Mouse (Mus musculus): ENCODE data around the gene Bmpr1b. TPM values are rescaled to one million over a fixed set of nuclear protein-coding genes. Genes with fewer than 3 reads are reported as not detected.

The Bmpr1b gene
- polyA plus RNA-seq, 1 experiment from 2014 or later: 0.09 TPM

DNA sequence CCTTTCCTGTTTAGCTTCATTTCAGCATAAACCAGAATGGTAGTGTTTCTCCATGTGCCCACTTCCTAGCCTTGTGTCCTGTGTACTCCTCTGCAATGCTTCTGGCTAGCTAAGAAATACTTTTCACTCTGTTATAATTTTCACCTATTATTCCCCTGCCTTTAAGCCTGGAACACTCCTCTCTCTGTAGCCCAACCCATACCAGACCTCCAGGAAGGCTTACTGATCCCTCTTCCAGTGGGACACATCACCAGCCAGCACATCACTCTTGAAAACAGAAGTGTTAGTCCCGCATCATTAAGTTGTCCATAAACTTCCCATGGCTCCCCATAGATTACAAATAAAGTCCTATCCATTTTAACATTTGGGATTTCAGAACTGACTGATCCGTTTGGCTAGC, 375.5 kb downstream of the Bmpr1b start:
- Histone ChIP-seq H3K4me1 (ENCODE audit: control insufficient read depth, low read depth, low read length) (no peaks in the 10 kb centered on the region), H3K27me3 (ENCODE audit: control insufficient read depth, insufficient read depth, low read depth, low read length) (no peaks in the 10 kb centered on the region)
- 49% methylated on average over 2 of the region's 2 CpGs for WGBS (ENCODE audit: insufficient replicate concordance)

DNA sequence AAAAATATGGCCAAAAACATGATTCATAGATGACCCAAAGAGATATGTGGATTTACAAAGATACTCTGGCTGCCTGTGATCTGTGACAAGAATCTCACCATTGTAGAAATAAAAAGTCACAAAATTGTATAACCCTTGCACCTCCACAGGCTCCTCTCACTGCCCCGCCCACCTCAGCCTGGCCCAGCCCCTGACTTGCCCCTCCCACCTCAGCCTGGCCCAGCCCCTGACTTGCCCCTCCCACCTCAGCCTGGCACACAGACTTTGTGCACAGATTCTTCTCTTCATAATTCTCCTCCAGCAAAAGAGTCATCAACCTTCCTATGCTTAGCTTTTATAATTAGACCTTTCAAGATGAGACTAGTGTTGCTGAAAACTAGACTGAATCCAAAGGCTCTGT, 377.1 kb downstream of the Bmpr1b start:
- no peaks in the 10 kb centered on the region for H3K27me3 ChIP-seq (ENCODE audit: control insufficient read depth, insufficient read depth, low read depth, low read length)
- no peak overlapping the region for H3K9ac ChIP-seq (ENCODE audit: low read depth, low read length)
- H3K4me1 ChIP-seq (ENCODE audit: control insufficient read depth, low read depth, low read length): no peaks in the 10 kb centered on the region
- ATAC-seq (ENCODE audit: low read depth): no peak
- H3K27ac ChIP-seq (ENCODE audit: low read length): no peak overlapping the region
- H3K4me2 ChIP-seq (ENCODE audit: low read depth, low read length): no peak overlapping the region
- 38% methylated on average over 1 of the region's 1 CpGs for WGBS (ENCODE audit: insufficient replicate concordance)
- H3K36me3 ChIP-seq (ENCODE audit: control insufficient read depth, insufficient read depth): no peaks in the 10 kb centered on the region
- H3K4me3 ChIP-seq (ENCODE audit: low read depth, low read length): no peak overlapping the region
- H3K9me3 ChIP-seq (replicated peaks; ENCODE audit: control insufficient read depth, low read length): no peaks in the 10 kb centered on the region

More for the DNA sequence above, 375.5 kb downstream of the Bmpr1b start:
- H3K9ac ChIP-seq (ENCODE audit: low read depth, low read length): no peak overlapping the region
- H3K36me3 ChIP-seq (ENCODE audit: control insufficient read depth, insufficient read depth): no peaks in the 10 kb centered on the region
- H3K27ac ChIP-seq (ENCODE audit: low read length): no peak overlapping the region
- no peak overlapping the region for H3K4me2 ChIP-seq (ENCODE audit: low read depth, low read length)
- H3K9me3 ChIP-seq (replicated peaks; ENCODE audit: control insufficient read depth, low read length): no peaks in the 10 kb centered on the region
- ATAC-seq (ENCODE audit: low read depth): no peak
- no peak overlapping the region for H3K4me3 ChIP-seq (ENCODE audit: low read depth, low read length)

- no peak overlapping the region for H3K4me3 ChIP-seq (ENCODE audit: low read depth, low read length)
- H3K36me3 ChIP-seq (ENCODE audit: control insufficient read depth, insufficient read depth): no peaks in the 10 kb centered on the region
- no peaks in the 10 kb centered on the region for H3K27me3 ChIP-seq (ENCODE audit: control insufficient read depth, insufficient read depth, low read depth, low read length)
- H3K4me2 ChIP-seq (ENCODE audit: low read depth, low read length): no peak overlapping the region
- no peak overlapping the region for H3K9ac ChIP-seq (ENCODE audit: low read depth, low read length)
- no peak for ATAC-seq (ENCODE audit: low read depth)
- 69% methylated on average over 8 of the region's 8 CpGs for WGBS (ENCODE audit: insufficient replicate concordance)
- no peaks in the 10 kb centered on the region for H3K9me3 ChIP-seq (replicated peaks; ENCODE audit: control insufficient read depth, low read length)
- H3K27ac ChIP-seq (ENCODE audit: low read length): no peak overlapping the region
- H3K4me1 ChIP-seq (ENCODE audit: control insufficient read depth, low read depth, low read length): no peaks in the 10 kb centered on the region
Observed at GRCm38 (mm10) chr3:141791026-141791780, 378.0 kb downstream of the Bmpr1b start.

Other genes with a start within 250 kb of the Bmpr1b start
- gene Pdlim5, start 226.3 kb upstream of the Bmpr1b start, polyA plus RNA-seq (2015; fragmentation: Nextera tagmentation; extraction: Ambion mirVana): 13.3 and 14.7 TPM in 2 replicates